Mouse (Mus musculus): ENCODE data around the gene Foxr1. TPM values are rescaled to one million over a fixed set of nuclear protein-coding genes. Genes with fewer than 3 reads are reported as not detected.

Foxr1 gene
- polyA plus RNA-seq, 1 experiment from 2014 or later: not detected

DNA sequence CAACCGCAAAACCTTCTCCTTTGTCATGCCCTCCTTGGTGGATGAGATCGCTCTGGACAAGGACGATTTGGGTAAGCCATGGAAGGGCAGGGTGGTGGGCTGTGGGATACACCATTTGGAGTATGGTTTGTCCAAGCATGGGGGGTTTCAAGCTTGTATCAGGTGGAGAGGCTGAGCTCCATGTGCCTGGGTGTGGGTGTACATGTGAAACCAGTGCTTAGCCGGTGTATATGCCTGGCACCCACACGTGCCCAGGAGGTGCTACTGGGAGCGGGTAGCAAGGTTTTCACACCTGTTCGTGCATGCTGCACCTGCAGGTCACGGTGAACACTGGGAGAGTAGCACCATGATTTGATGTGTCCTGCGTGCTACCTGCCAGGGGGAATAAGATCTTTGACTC is 42.4 kb downstream of the Foxr1 start:
- ATAC-seq: no peak
- WGBS: 82% methylated on average over 9 of the region's 9 CpGs
- H3K27ac ChIP-seq (ENCODE audit: low read length): no peak overlapping the region
- no peak overlapping the region for H3K9ac ChIP-seq (replicated peaks; ENCODE audit: low read depth)
- no peaks in the 10 kb centered on the region for H3K27me3 ChIP-seq (replicated peaks; ENCODE audit: insufficient read depth, low read length)
- peaks cover 18% of the 10 kb centered on the region for H3K36me3 ChIP-seq (ENCODE audit: insufficient read depth, low read length)
- no peak overlapping the region for H3K4me3 ChIP-seq (ENCODE audit: low read depth, low read length)
- H3K9me3 ChIP-seq (ENCODE audit: low read length): no peaks in the 10 kb centered on the region
- no peak for TF ChIP-seq CTCF (IDR thresholded peaks at IDR 0.05)
- TF ChIP-seq EP300 (IDR thresholded peaks at IDR 0.05): no peak
- H3K4me2 ChIP-seq (replicated peaks; ENCODE audit: low read depth, low read length): no peak overlapping the region
- H3K4me1 ChIP-seq (ENCODE audit: insufficient read depth, low read depth, low read length): 0 out of 2 replicates have a peak, but pooled peaks cover 6% of the 10 kb centered on the region
- DNase-seq (ENCODE audit: low spot score): no peak

DNA sequence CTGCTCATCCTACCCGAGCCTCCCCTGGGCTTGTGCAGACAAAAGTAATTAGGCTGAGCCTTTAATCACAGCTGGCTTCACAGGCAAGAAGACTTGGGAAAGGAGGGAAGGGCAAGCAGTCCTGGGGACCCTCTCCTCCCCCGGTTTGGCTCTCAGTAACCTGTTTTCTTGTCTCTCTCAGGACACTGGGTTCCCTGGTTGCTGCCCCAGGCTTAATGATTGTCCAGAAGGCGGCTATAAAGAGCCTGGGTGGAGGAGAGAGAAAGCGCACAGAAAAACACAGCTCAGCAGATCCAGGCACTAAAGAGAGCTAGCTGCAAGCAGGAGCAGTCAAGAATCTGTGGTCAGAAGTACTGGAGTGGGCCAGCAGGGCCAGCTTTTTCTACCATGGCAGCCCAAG is 42.8 kb downstream of the Foxr1 start:
- H3K4me1 ChIP-seq (ENCODE audit: insufficient read depth, low read depth, low read length): 0 out of 2 replicates have a peak, but pooled peaks cover 6% of the 10 kb centered on the region
- peaks cover 14% of the 10 kb centered on the region for H3K36me3 ChIP-seq (ENCODE audit: insufficient read depth, low read length)
- ATAC-seq (no peak), DNase-seq (ENCODE audit: low spot score) (no peak)
- 31% methylated on average over 4 of the region's 4 CpGs for WGBS
- TF ChIP-seq CTCF (IDR thresholded peaks at IDR 0.05): no peak
- TF ChIP-seq EP300 (IDR thresholded peaks at IDR 0.05): no peak
- no peaks in the 10 kb centered on the region for H3K27me3 ChIP-seq (replicated peaks; ENCODE audit: insufficient read depth, low read length)
- H3K9me3 ChIP-seq (ENCODE audit: low read length): no peaks in the 10 kb centered on the region
- no peak overlapping the region for H3K9ac ChIP-seq (replicated peaks; ENCODE audit: low read depth)
- H3K27ac ChIP-seq (ENCODE audit: low read length): no peak overlapping the region
- H3K4me2 ChIP-seq (replicated peaks; ENCODE audit: low read depth, low read length): peak overlapping the region; percentile 85; the same call in 1 of the 2 replicates
- H3K4me3 ChIP-seq (ENCODE audit: low read depth, low read length): no peak overlapping the region

DNA sequence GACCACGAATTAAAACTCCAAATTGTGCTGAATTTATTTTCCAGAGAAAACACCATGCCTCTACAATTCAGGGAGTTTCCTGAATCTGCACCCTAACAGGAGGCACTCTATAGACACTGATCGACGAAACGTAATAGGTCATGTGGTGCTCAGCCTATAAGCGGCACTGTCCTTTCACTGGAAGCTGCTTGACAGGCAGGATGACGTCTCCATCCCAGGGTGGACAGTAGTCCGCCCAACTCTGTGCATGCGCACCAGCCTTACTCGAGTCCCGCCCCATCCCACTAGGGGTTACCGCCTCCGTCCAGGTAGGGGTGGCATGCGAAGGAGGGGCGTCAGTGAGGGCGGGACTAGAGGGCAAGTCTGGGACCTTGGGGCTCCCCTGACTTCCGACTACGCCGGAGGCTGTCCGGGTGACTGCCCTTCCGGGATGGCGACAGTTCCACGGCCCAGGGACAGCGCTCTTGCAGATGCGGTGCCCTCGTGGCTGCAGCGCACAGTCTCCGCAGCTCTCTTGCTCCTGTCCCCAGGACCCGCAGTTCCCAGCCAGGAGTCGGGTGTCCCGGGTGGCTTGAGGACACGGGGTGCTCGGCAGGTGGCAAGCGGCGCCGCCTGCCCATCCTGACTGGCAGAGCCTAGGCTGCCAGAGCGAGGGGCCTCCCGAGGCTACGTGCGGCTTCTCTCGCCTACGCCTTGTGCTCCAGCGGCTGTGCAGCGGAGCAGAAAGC is 44.1 kb downstream of the Foxr1 start, which contains the start of gene Slc37a4:
Slc37a4 (plus strand) TSS at position 169 of the 728 bp plus-strand sequence.
- DNase-seq (ENCODE audit: low spot score): peak; percentile 98
- Histone ChIP-seq H3K27me3 (replicated peaks; ENCODE audit: insufficient read depth, low read length) (no peaks in the 10 kb centered on the region), H3K36me3 (ENCODE audit: insufficient read depth, low read length) (0 out of 2 replicates have a peak, but pooled peaks cover 5% of the 10 kb centered on the region), H3K9me3 (ENCODE audit: low read length) (no peaks in the 10 kb centered on the region), H3K4me1 (ENCODE audit: insufficient read depth, low read depth, low read length) (0 out of 2 replicates have a peak, but pooled peaks cover 6% of the 10 kb centered on the region), H3K4me3 (ENCODE audit: low read depth, low read length) (peak within 1 kb of the TSS; percentile 67), H3K9ac (replicated peaks; ENCODE audit: low read depth) (peak within 1 kb of the TSS; percentile 46), H3K4me2 (replicated peaks; ENCODE audit: low read depth, low read length) (peak within 1 kb of the TSS; percentile 85), H3K27ac (ENCODE audit: low read length) (peak within 1 kb of the TSS; percentile 80)
- ATAC-seq: peak; percentile 99
- peak; percentile 39; the same call in 1 of the 2 replicates for TF ChIP-seq CTCF (IDR thresholded peaks at IDR 0.05)
- TF ChIP-seq EP300 (IDR thresholded peaks at IDR 0.05): 0 out of 2 replicates have a peak, but pooled peaks have one; percentile 26
- under 1% methylated on average over 43 of the region's 43 CpGs for WGBS

DNA sequence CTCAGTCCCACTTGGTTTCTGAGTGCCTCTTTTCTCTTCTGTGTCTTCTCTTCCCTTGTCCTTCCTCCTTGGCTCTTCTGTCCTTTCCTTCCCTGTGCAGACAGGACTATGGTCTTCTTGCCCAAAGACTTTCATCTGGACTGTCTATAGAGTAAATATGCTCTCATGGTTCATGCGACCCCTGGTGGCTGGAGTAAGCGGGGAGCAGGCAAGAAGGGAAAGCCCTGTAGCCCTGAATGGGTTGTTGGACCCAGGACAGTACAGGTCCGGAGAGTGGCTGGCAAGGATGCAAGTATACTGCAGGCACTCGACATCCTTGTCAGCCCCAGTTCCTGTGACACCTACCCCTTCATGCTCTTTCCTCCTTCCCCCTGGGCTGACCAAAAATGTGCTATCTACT is 49.5 kb downstream of the Foxr1 start:
- H3K9ac ChIP-seq (replicated peaks; ENCODE audit: low read depth): no peak overlapping the region

DNA sequence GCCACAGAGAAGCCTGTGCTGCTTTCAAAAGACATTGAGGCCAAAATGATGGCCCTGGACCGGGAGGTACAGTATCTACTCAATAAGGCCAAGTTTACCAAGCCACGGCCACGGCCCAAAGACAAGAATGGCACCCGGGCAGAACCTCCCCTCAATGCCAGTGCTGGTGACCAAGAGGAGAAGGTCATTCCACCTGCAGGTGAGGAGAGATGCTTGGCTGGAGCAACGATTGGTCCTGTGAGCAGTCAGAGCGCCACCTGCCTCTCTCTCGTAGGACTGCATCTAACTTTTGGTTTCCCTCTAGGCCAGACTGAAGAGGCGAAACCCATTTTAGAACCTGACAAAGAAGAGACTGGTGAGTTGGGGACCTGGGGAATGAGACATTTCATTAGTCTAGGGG is 51.7 kb downstream of the Foxr1 start:
- Histone ChIP-seq H3K27me3 (replicated peaks; ENCODE audit: insufficient read depth, low read length) (no peaks in the 10 kb centered on the region), H3K4me3 (ENCODE audit: low read depth, low read length) (no peak overlapping the region), H3K9ac (replicated peaks; ENCODE audit: low read depth) (no peak overlapping the region), H3K36me3 (ENCODE audit: insufficient read depth, low read length) (peaks cover 42% of the 10 kb centered on the region), H3K9me3 (ENCODE audit: low read length) (no peaks in the 10 kb centered on the region), H3K4me2 (replicated peaks; ENCODE audit: low read depth, low read length) (no peak overlapping the region), H3K27ac (ENCODE audit: low read length) (no peak overlapping the region), H3K4me1 (ENCODE audit: insufficient read depth, low read depth, low read length) (no peaks in the 10 kb centered on the region)
- ATAC-seq: 0 out of 2 replicates have a peak, but pooled peaks have one; percentile 26
- peak; percentile 68 for DNase-seq (ENCODE audit: low spot score)
- TF ChIP-seq CTCF (IDR thresholded peaks at IDR 0.05) (peak; percentile 81), EP300 (IDR thresholded peaks at IDR 0.05) (no peak)
- WGBS: 58% methylated on average over 8 of the region's 8 CpGs

More for the DNA sequence above, 49.5 kb downstream of the Foxr1 start:
- Histone ChIP-seq H3K4me1 (ENCODE audit: insufficient read depth, low read depth, low read length) (0 out of 2 replicates have a peak, but pooled peaks cover 2% of the 10 kb centered on the region), H3K27ac (ENCODE audit: low read length) (no peak overlapping the region), H3K36me3 (ENCODE audit: insufficient read depth, low read length) (peaks cover 23% of the 10 kb centered on the region; the same call in 1 of the 2 replicates), H3K4me3 (ENCODE audit: low read depth, low read length) (no peak overlapping the region), H3K4me2 (replicated peaks; ENCODE audit: low read depth, low read length) (no peak overlapping the region), H3K27me3 (replicated peaks; ENCODE audit: insufficient read depth, low read length) (no peaks in the 10 kb centered on the region), H3K9me3 (ENCODE audit: low read length) (no peaks in the 10 kb centered on the region)
- WGBS: 30% methylated on average over 4 of the region's 4 CpGs
- TF ChIP-seq CTCF (IDR thresholded peaks at IDR 0.05) (peak; percentile 91), EP300 (IDR thresholded peaks at IDR 0.05) (no peak)
- peak; percentile 72 for DNase-seq (ENCODE audit: low spot score)
- peak; percentile 73 for ATAC-seq

DNA sequence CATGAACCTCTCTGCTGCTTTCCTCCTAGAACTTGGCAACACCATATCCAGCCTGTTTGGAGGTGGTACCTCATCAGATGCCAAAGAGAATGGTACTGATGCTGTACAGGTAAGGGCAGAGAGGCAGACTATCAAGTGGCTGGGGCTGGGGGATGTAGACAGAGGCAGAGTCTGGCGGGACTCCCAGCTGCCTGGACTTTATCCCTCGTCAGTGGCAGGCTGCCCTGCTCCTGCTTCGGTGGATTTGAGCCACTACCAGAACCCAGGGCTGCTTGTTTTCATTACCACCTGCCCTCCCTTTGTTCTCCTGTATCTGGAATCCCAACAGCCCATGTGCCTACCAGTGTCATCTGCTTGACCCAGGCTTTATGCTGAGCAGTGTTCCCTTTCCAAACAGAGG is 53.7 kb downstream of the Foxr1 start:
- Histone ChIP-seq H3K9ac (replicated peaks; ENCODE audit: low read depth) (no peak overlapping the region), H3K27me3 (replicated peaks; ENCODE audit: insufficient read depth, low read length) (no peaks in the 10 kb centered on the region), H3K9me3 (ENCODE audit: low read length) (no peaks in the 10 kb centered on the region), H3K36me3 (ENCODE audit: insufficient read depth, low read length) (peaks cover 58% of the 10 kb centered on the region), H3K4me1 (ENCODE audit: insufficient read depth, low read depth, low read length) (no peaks in the 10 kb centered on the region), H3K4me3 (ENCODE audit: low read depth, low read length) (no peak overlapping the region), H3K27ac (ENCODE audit: low read length) (no peak overlapping the region), H3K4me2 (replicated peaks; ENCODE audit: low read depth, low read length) (no peak overlapping the region)
- TF ChIP-seq CTCF (IDR thresholded peaks at IDR 0.05) (no peak), EP300 (IDR thresholded peaks at IDR 0.05) (no peak)
- WGBS: 72% methylated on average over 3 of the region's 3 CpGs
- no peak for ATAC-seq
- DNase-seq (ENCODE audit: low spot score): no peak
